Mouse (Mus musculus): ENCODE data around the gene Arhgap15. TPM values are rescaled to one million over a fixed set of nuclear protein-coding genes. Genes with fewer than 3 reads are reported as not detected.
"Not testable (repeated sequence)": the region's sequence is repeated elsewhere in the genome, so short reads cannot be mapped to it uniquely, and the experiment has no call there.

Gene Arhgap15
- not detected in 2 replicates for polyA plus RNA-seq (2012; ENCODE audit: insufficient read depth, insufficient read length, low replicate concordance, missing spikeins)

- TF ChIP-seq POLR2A (IDR thresholded peaks at IDR 0.05; ENCODE audit: insufficient read depth, low read depth, low read length) (no peak), CTCF (IDR thresholded peaks at IDR 0.05; ENCODE audit: insufficient read depth, low read depth, low read length) (no peak)
- Histone ChIP-seq H3K27ac (ENCODE audit: insufficient read depth, low read depth, low read length) (no peak within 1 kb of the TSS), H3K4me3 (ENCODE audit: insufficient read depth, low read depth, low read length) (no peak within 1 kb of the TSS), H3K4me1 (ENCODE audit: control insufficient read depth, insufficient read depth, low read length) (no peaks in the 10 kb centered on the region)
- WGBS: 85% methylated on average over 5 of the region's 5 CpGs
Observed at GRCm38 (mm10) chr2:43748287-43748983, at the start of gene Arhgap15. TSS of gene Arhgap15 (plus strand) at chr2:43748824.

- H3K27ac ChIP-seq (ENCODE audit: insufficient read depth, low read depth, low read length): no peak overlapping the region
- WGBS: 95% methylated on average over 2 of the region's 2 CpGs
- H3K4me3 ChIP-seq (ENCODE audit: insufficient read depth, low read depth, low read length): no peak overlapping the region
- no peaks in the 10 kb centered on the region for H3K4me1 ChIP-seq (ENCODE audit: control insufficient read depth, insufficient read depth, low read length)
- TF ChIP-seq POLR2A (IDR thresholded peaks at IDR 0.05; ENCODE audit: insufficient read depth, low read depth, low read length): no peak
- TF ChIP-seq CTCF (IDR thresholded peaks at IDR 0.05; ENCODE audit: insufficient read depth, low read depth, low read length): no peak
Observed at GRCm38 (mm10) chr2:43712611-43713138, 35.9 kb upstream of the Arhgap15 start.

- no peak for TF ChIP-seq CTCF (IDR thresholded peaks at IDR 0.05; ENCODE audit: insufficient read depth, low read depth, low read length)
- TF ChIP-seq POLR2A (IDR thresholded peaks at IDR 0.05; ENCODE audit: insufficient read depth, low read depth, low read length): no peak
- Histone ChIP-seq H3K4me1 (ENCODE audit: control insufficient read depth, insufficient read depth, low read length) (no peaks in the 10 kb centered on the region), H3K27ac (ENCODE audit: insufficient read depth, low read depth, low read length) (no peak overlapping the region), H3K4me3 (ENCODE audit: insufficient read depth, low read depth, low read length) (no peak overlapping the region)
- 16% methylated on average over 14 of the region's 14 CpGs for WGBS
Observed at GRCm38 (mm10) chr2:43722446-43723103, 26.0 kb upstream of the Arhgap15 start.

GRCm38 (mm10) chr2:43723104-43723541 is 25.5 kb upstream of the Arhgap15 start:
- WGBS: 60% methylated on average over 7 of the region's 7 CpGs
- Histone ChIP-seq H3K4me1 (ENCODE audit: control insufficient read depth, insufficient read depth, low read length) (no peaks in the 10 kb centered on the region), H3K27ac (ENCODE audit: insufficient read depth, low read depth, low read length) (no peak overlapping the region), H3K4me3 (ENCODE audit: insufficient read depth, low read depth, low read length) (no peak overlapping the region)
- TF ChIP-seq POLR2A (IDR thresholded peaks at IDR 0.05; ENCODE audit: insufficient read depth, low read depth, low read length) (no peak), CTCF (IDR thresholded peaks at IDR 0.05; ENCODE audit: insufficient read depth, low read depth, low read length) (no peak)

- no peak for TF ChIP-seq CTCF (IDR thresholded peaks at IDR 0.05; ENCODE audit: insufficient read depth, low read depth, low read length)
- no peak for TF ChIP-seq POLR2A (IDR thresholded peaks at IDR 0.05; ENCODE audit: insufficient read depth, low read depth, low read length)
- no peaks in the 10 kb centered on the region for H3K4me1 ChIP-seq (ENCODE audit: control insufficient read depth, insufficient read depth, low read length)
- WGBS: 66% methylated on average over 5 of the region's 5 CpGs
- H3K27ac ChIP-seq (ENCODE audit: insufficient read depth, low read depth, low read length): no peak overlapping the region
- H3K4me3 ChIP-seq (ENCODE audit: insufficient read depth, low read depth, low read length): no peak overlapping the region
Observed at GRCm38 (mm10) chr2:43727181-43727580, 21.4 kb upstream of the Arhgap15 start.

- H3K4me1 ChIP-seq (ENCODE audit: control insufficient read depth, insufficient read depth, low read length): no peaks in the 10 kb centered on the region
- TF ChIP-seq CTCF (IDR thresholded peaks at IDR 0.05; ENCODE audit: insufficient read depth, low read depth, low read length) (no peak), POLR2A (IDR thresholded peaks at IDR 0.05; ENCODE audit: insufficient read depth, low read depth, low read length) (no peak)
- H3K4me3 ChIP-seq (ENCODE audit: insufficient read depth, low read depth, low read length): no peak overlapping the region
- WGBS: 90% methylated on average over 8 of the region's 8 CpGs
- H3K27ac ChIP-seq (ENCODE audit: insufficient read depth, low read depth, low read length): no peak overlapping the region
Observed at GRCm38 (mm10) chr2:43727693-43728092, 20.9 kb upstream of the Arhgap15 start.

- Histone ChIP-seq H3K4me1 (ENCODE audit: control insufficient read depth, insufficient read depth, low read length) (no peaks in the 10 kb centered on the region), H3K27ac (ENCODE audit: insufficient read depth, low read depth, low read length) (no peak overlapping the region), H3K4me3 (ENCODE audit: insufficient read depth, low read depth, low read length) (no peak overlapping the region)
- TF ChIP-seq CTCF (IDR thresholded peaks at IDR 0.05; ENCODE audit: insufficient read depth, low read depth, low read length) (no peak), POLR2A (IDR thresholded peaks at IDR 0.05; ENCODE audit: insufficient read depth, low read depth, low read length) (no peak)
- 92% methylated on average over 3 of the region's 3 CpGs for WGBS
Observed at GRCm38 (mm10) chr2:43728831-43729230, 19.8 kb upstream of the Arhgap15 start.

- Histone ChIP-seq H3K27ac (ENCODE audit: insufficient read depth, low read depth, low read length) (no peak overlapping the region), H3K4me3 (ENCODE audit: insufficient read depth, low read depth, low read length) (no peak overlapping the region), H3K4me1 (ENCODE audit: control insufficient read depth, insufficient read depth, low read length) (no peaks in the 10 kb centered on the region)
- whole genome bisulfite sequencing: 48% methylated on average over 3 of the region's 3 CpGs
- no peak for TF ChIP-seq POLR2A (IDR thresholded peaks at IDR 0.05; ENCODE audit: insufficient read depth, low read depth, low read length)
- TF ChIP-seq CTCF (IDR thresholded peaks at IDR 0.05; ENCODE audit: insufficient read depth, low read depth, low read length): no peak
Observed at GRCm38 (mm10) chr2:43732396-43732795, 16.2 kb upstream of the Arhgap15 start.

- 93% methylated on average over 4 of the region's 4 CpGs for WGBS
- not testable (repeated sequence) for H3K4me3 ChIP-seq (ENCODE audit: insufficient read depth, low read depth, low read length); H3K27ac ChIP-seq (ENCODE audit: insufficient read depth, low read depth, low read length); H3K4me1 ChIP-seq (ENCODE audit: control insufficient read depth, insufficient read depth, low read length)
Observed at GRCm38 (mm10) chr2:43735071-43735470, 13.6 kb upstream of the Arhgap15 start.
